Mouse (Mus musculus) R1 (cell line): Measurements from ENCODE around the gene Palld.

ENCODE experiments used
- DNase-seq: peaks from one replicate; pipeline ENCODE4 v3.0.0-alpha.2; 2018; ENCODE audit warnings: low read depth, low spot score

Palld gene

DNA sequence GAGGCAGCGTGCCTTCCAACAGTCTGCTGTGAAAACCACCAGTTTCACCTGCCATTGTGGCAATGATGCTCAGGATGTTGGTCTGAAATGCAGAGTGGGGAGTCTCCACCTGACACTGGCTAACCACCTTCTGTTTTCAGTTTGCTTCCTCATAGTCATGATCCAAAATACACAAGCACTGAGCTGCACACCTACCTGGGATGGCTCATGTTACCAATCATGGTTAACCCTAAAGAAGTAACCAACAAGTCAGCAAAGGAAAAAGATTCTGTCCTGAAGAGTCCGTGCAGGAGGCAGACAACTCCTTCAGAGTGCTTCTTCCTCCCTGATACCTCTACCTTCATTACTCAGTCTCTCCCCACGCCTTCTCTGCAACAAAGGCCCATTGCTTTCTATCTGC lies 314.8 kb downstream of the Palld start:
- DNase-seq: no peak

DNA sequence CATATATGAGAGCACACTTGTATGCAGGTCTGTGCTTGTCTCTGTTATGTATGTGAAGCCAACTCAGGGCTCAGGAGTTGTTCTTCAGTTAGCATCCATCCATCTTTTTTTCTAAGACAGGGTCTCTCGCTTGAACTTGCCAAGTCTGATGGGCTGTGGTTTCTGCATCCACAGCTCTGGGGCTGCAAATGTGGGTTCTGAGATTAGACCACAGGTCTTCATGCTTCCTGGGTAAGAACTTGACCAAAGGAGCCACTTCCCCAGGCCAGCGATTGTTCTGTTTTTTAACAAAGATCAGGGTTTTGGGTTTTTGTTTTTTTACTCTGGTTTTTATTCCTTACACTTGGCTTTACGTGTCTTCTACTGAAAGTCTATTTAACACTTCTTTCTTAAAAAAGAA lies 316.0 kb downstream of the Palld start:
- no peak for DNase-seq

DNA sequence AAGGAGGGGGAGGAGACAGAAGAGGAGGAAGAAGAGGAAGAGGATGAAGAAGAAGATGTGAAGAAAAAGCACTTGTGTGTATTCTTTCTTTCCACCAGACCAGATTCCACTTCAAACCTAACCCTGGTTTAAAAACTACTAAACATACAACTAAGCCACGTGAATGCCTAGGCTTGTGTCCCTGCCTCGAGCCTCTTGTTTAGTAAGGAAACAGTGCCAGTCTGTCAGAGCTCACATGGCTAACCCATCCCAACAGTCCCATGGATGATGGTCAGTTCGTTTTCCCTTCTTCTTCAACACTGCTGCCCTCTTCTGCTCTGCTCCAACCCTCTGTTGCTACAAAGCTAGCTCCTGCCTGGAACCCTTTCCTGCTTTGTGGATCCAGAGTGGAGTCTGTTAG lies 316.7 kb downstream of the Palld start:
- no peak for DNase-seq

DNA sequence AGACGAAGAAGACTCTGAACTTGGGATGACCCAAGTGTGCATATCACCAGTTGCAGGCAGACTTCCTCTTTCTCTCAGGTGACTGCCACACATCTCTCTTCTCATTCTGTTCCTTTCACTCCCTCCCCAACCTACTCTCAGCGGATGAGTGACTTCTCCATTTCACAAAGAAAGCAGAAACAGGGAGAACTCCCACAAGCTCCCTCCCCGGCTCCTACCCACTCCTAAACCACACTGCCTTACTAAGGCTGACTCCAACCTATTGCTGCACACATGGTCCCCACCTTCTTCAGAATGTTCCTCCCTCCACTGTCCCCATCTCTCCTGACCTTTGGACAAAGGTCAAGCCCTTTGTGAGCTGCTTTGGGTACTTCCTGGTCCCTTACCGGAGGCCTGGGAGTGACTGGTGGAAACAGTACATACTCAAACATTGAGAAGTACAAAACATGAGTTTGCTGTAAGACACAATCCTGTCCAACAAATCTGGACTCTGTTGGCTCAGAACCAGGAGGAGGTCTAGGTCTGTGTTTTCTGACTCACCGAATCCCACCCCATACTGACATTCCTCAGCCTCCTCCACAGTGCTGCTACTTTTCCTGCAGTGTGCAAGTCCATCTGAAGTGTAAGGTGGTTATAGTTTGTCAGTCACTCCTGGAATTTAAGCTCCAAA lies 317.6 kb downstream of the Palld start:
- peak; percentile 13 for DNase-seq

DNA sequence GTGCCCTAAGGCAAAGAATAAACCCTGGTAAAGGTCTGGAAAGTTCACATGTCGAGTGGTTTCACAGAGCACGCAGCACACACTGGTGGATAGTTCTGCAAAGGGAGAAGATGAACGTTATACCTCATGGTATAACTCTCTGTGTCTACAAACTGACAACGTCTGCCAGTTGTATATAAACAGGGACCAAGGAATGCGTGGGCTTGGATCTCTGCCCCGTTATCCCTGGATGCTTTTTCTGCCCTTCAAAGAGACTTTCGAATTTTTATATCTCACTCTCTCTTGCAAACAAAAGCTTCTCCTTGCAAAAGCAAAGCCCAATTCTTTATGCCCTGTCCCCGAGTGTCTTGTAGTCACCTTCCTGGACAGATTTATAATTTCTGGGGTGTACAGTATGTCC lies 319.9 kb downstream of the Palld start:
- DNase-seq: no peak

DNA sequence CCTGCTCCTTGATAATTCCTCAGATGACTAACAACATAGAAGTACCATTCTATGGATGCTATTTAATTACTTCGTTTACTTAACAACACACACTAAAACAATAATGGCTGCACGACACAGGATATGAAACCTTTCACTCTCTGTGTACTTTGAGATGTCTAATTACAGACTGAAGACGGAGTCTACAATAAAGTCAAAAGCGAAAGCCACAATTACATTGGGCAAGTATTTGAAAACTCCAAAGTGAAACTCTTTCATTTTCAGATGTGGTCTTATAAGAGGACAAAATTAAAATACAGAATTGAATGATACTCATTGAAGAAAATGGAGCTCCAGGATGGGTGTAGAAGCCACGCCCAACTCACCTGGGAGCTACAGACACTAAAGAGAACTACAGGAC lies 321.2 kb downstream of the Palld start:
- DNase-seq: no peak

DNA sequence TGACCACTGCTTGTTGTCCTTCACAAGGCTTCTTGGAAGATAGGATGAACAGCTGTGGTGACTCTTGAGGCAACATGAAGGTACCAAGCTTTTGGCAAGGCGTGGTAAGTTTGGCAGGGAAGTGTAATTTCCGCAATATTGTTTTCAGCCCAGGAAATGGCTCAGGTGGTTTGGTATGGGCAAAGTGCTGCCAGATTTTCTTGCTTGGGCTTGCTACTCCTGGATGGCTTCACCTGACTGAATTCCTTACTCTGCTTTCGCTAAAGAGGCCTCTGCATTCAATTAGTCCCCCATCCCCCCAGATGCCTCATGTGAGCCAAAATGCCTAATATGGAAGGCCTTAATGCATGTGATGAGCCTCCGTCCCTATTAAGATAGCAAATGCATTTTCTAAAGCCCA lies 322.7 kb downstream of the Palld start:
- DNase-seq: no peak

DNA sequence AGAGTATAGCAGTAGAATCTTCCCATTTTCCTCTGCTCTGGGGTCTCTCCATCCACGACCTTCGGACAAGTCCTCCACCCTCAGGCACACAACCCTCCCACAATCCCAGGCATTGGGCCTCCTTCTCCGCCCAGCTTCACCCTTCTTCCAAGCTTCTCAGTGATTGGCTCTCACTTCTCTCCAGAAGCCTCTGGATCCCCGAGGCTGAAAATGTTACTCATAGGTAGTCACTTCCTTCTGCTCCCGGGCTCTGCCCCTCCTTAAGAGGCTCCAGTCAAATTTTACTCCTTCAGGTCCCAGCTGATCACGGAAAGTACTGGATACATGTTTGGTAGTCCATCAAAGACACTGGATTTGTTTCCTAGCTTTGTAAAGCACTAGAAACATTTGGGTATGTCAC lies 323.7 kb downstream of the Palld start:
- DNase-seq: no peak

DNA sequence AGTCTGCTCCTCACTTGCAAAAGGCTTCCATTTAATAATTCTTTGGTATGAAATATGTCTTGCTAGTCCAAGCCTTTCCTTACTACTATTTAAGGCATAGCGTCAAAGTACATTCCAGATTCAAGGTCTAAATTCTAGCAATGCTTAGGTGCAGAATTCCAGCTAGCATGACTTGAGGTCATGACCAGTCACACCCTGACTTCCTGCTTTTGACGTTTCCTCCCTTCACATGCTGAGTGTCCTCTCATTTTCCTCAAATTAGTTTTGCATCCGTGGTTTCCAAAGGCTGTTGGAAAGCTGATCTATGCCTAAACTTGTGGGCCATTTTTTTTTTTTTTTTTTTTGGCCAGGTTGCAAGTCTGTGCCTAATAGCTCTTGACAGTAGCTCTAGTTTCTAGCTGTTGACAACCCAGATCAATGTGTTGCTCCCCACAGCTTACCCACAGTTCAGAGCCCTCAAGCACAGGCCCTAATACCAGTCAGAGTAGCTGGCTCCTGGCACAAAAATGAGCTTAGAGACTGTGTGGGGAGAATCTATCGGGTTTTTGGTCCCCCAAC lies 327.3 kb downstream of the Palld start:
- DNase-seq: peak; percentile 22

DNA sequence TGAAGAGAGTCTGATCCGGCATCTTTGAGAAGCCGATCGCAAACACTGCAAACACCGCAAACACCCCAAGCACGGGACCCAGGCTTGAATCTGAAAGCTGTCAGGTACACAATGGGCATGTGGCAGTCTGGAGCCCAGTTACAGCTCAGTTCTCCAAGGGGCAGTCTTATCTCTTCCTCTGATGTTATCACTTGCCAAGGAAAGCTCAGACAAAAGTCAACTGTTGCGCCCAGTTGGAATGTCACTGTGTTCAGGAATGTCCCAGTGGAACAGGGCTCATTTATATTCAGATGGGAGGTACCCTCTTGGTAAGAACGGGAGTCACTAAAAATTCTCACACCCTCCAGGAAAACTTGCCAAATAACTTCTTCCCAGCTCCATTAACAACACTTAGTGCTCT lies 328.0 kb downstream of the Palld start:
- peak; percentile 48 for DNase-seq

DNA sequence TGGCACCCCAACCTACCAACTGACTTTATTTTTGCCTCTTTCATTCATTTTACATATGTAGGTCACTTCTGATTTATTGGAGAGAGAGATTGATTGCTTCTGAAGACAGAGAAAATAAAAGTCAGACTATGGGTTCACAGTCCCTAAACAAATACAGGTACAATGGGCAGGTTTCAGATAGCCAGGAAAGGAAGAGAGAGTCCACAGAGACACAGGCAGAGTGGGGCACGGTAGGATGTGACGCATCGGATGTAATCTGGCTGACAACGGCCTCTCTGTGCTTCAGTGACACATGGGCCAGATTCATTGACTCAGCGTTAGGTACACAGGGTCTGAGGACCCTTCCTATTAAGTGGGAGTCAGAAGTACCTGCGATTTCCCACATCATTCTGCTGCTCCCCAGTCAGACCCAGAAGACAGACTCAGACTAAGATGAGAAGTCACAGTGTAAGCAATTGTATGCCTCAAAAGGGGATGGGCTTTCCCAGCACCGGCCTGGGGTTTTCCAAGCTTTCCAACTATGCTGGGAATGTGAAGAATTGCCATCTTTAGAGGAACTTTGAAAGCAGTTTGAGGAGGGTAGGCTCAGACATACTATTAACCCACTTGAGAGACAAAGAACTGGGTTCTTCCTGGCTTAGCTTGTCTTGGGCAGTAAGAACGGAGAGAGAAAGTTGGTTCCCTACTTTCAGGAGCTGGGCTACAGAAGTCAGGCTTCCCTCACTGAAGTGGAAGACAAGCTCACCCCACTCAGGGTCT lies 329.1 kb downstream of the Palld start:
- peak; percentile 84 for DNase-seq

DNA sequence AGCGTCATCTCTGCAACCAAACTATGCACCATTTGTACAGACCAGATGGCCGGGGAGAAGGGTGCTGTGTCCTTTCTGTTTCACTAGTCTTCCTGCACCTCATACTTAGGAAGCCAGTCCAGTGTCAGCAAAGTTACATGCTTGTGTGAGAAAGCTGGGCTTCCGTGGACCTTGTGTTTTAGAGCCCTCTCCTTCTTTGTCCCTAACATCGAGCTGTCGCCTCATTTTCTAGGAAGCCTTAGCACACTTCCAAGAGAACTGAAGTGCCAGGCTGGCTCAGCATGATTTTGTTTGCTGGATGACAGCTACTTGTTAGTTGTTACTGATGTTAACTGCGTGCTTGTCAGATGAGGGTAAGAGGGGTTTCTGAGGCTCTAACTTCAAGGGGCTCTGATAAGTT lies 329.8 kb downstream of the Palld start:
- DNase-seq: no peak

DNA sequence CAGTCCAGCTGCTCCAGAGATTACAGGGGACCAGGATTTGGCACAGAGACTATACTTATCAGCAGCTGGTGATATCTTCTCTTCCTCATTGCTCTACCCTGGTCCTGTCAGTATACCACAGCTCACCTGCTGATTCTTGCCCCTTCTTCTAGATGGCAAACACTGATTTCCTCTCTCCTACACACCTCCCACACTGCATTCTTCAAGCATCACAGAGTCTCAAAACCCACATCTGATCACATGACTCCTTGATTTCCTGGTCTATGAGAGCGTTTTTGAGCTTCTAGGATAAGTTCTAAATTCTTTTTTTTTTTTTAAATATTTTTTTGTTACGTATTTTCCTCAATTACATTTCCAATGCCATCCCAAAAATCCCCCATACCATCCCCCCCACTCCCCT lies 331.9 kb downstream of the Palld start:
- DNase-seq: no peak

DNA sequence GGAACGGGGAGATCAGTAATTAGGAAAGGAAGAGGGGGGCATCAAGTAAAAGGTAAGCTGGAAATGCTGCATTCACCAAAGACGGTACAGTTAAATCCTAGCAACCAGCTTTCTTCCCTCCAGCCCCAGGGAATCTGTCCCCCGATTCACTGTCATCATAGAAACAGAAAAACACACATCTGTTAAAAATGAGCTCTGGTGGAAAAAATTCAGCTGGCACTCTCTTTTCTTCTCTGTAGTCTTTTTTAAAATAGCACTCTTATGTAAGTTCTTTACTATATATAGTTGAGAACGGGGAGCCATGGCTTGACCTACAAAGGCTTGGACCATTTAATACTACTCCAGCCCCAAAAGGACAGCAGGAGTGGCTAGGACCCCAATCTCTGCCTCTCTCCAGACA lies 332.8 kb downstream of the Palld start:
- no peak for DNase-seq

DNA sequence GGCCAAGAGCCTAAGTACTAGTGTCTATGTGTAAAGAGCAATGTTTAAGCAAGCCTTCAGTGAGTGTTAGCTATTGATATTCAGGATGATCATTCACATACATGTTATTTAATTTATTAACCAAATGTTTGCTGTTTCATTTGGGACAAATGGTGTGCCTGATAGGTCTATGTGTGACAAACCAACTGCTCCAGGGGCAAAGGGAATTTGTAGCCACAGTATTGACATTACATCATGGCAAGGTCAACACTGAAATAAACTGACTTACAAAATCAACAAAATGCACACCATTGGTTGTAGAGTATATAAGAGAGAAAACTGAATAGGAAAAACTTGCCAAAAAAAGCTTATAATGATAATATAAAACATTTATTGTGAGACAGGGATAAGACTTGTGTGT lies 333.3 kb downstream of the Palld start:
- DNase-seq: no peak

DNA sequence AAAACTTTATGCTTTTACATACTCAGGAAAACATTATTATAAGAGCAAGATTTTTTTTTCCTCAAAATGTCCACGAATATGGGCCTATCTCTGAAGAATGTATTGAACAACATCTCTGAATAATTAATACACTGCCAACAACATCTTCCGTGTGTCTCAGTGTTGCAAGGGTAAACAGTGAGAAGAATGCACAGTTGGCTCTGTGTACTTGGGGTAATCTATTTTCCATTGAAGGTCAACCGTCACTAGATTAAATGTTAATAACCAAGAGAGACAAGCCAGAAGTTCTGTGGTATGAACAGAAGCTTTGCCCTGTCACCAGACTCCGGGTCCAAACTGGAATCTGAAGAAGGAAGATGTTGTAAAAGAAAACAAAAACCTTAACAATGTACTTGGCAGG lies 339.1 kb downstream of the Palld start:
- no peak for DNase-seq

DNA sequence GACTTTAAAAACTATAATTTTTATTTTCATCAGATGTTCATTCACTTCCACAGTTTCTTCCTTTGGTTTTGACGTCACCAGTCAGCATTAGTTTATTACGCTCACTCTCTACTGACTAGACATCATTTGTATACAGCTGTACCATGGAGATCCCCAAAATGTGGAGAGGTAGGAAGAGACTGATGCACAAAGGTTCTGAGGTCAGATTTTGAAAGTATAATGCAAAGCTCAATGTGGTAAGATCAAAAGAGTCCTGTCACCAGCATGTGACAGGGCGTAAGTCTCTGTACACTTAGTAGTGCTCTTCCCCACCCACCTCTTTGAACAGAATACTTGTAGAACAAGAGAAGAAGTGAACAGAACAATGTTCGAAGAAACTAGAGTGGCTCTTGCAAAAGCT lies 339.9 kb downstream of the Palld start:
- no peak for DNase-seq

DNA sequence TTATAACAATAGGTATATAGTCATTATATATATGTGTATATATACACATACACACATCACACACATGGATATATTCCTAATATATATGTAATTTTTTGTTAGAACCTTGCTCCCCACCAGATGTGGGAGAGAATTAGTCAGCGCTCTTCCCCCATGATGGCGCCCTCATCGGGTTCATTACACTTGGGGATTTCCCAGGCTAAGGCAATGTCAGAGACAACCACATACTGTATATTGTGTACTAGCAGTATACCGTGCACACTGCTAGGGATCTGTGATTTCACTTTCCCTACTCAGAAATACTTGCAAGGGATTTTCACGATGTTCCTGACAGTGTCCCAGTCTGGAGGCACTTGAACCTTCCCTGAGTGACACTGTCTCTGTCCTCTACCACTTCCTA lies 341.3 kb downstream of the Palld start:
- no peak for DNase-seq

DNA sequence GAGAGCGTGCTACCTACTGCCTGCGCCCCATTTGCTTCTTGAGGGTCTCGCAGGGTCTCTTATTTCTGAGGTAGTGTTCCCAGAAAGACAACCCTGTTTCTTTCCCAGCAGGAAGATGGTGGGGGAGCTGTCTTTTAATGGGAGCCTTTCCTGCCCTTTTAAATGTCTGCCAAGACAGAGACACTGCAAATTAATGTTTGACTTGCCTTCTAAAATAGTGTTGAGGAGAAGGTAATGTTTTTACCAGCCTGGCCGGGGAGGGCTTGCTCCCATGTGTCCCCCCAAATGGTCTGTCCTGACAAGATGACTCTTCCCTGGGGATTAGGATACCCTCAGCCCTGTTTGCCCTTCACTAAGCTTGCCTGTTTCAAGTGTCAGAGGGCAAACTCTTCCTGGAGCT lies 342.5 kb downstream of the Palld start:
- no peak for DNase-seq

DNA sequence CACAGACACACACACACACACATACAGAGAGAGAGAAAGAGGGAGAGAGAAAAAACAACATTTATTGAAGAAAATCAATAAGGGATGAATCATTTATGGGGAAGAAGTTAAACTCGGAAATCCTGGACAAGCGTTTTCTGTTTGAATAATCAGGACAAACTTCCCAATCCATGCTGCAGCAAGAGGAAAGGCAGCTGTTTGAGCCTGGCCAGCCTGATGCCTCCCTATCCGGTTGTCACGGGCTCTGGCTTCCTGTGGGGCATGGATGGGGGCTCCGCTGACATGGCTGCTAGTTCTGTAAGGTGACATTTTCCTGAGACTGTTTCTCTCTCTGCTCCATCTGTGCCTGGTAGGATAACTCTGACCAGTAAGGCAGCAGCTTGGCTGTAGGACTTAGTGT lies 343.0 kb downstream of the Palld start:
- DNase-seq: no peak

DNA sequence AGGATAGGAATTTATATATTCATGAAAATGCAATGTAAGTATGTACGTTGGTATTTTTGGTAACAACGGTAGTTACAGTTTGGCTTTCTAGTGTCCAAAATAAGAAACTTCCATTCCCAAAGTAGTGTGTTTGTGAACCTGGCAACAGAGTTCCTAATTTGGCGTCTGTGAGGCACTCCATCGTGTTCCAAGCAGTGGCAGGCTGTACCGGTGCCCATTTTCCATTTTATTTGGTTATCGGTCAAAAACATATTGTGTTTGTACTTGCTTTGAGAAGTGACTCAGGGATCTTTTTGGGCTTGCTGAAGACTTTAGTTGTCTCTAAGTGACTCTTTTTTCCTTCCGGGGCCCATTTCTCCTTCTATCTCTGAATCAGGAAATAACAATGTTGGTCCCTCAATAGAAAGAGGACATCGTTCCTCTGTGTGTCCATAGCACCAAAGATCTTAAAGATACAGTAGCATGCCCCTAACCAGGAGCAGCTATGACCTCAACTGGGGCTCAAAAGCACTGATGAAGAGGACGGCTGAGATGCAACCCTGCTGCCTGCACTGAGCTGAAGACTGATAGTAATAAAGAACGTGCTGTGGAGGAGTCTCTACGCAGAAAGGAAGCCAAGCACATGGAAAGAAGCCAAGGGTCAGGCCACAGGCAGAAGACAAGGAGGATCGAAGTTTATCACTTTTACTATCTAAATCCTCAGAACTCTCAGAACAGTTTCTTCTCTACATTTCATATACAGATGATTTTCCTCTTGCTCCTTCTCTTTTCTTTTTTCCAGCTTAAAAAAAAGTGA lies 344.2 kb downstream of the Palld start:
- DNase-seq: no peak

DNA sequence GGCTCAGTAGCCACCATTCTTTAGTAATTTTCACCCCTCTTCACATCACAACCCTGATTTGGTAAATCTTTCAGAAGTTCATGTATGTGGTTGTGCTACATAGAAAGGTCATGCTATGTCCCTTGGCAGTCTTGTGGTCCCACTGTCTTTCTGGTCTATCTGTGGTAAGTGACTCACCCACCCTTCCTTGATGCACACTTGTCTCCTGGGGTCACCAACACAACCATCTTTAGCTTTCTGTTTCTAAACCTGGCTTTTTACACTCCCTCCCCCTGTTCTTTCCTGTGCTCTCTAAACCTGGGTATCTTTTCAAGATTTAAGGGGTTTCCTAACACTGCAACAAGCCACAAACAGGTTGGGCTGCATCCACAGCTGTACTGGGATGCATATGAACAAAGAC lies 345.5 kb downstream of the Palld start:
- no peak for DNase-seq
